Mouse (Mus musculus) telencephalon, adult 2 months (tissue): ENCODE measurements around the gene Rabac1.

Experiments used
- DNase-seq: peaks from one replicate; pipeline ENCODE4 v3.0.0-alpha.2; 2011; ENCODE audit warnings: low read depth, low spot score

Rabac1 gene

GRCm38 (mm10) chr7:24931651-24932050 is 40.9 kb downstream of the Rabac1 start:
- no peak for DNase-seq

GRCm38 (mm10) chr7:24930475-24930874 is 42.1 kb downstream of the Rabac1 start:
- DNase-seq: no peak
